Mouse (Mus musculus): ENCODE measurements around the gene Nyap2. TPM values are rescaled to one million over a fixed set of nuclear protein-coding genes. Genes with fewer than 3 reads are reported as not detected.
"Not testable (repeated sequence)": the region's sequence is repeated elsewhere in the genome, so short reads cannot be mapped to it uniquely, and the experiment has no call there.

Nyap2 gene
- total and polyA plus RNA-seq, 3 experiments: not detected

DNA sequence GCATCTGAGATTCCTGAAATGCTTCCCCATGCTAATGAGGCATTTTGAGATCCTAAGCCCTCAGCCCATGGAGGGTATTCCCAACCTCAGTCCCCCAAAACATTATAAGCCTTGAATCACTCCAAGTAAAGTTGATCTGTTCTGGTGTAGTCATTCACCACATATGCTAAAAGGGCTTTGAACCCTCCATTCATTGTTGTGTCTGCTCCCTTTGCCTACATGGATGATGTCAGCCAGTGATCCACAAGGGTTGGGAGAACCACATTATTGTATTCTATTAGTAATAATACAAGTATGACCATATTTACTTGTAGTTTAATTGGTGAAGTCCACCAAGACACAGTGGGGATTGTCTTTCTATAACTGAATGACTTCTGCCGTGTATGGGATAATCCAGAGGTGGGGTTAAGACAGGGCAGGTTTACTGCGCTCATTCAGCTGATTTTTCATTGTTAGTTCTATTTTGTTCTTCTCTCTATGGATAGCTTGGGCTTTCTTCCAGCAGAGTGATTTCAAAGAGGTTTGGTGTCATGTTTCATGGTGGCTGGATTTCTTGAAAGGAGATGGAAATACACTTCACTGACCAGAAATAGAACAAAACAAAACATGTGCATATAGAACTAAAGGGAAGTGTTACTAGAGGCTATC is 155.1 kb downstream of the Nyap2 start:
- no peaks in the 10 kb centered on the region for H3K9me3 ChIP-seq (replicated peaks; ENCODE audit: low read length)
- H3K36me3 ChIP-seq (replicated peaks in 1 of 2; ENCODE audit: control insufficient read depth in 1 of 2, insufficient read depth in 1 of 2, low read length in 1 of 2): no peaks in the 10 kb centered on the region
- no peaks in the 10 kb centered on the region; a peak in 1 of 4 replicates for H3K4me1 ChIP-seq (ENCODE audit: control insufficient read depth in 1 of 2, insufficient read depth in 2 of 2)
- TF ChIP-seq MAZ (IDR thresholded peaks at IDR 0.05; ENCODE audit: low read depth, low read length) (no peak), KAT2A (IDR thresholded peaks at IDR 0.05; ENCODE audit: insufficient replicate concordance, low read length) (no peak), JUND (conservative IDR thresholded peaks at IDR 0.05; ENCODE audit: low read depth, low read length) (no peak), ETS1 (conservative IDR thresholded peaks at IDR 0.05; ENCODE audit: low read depth, low read length) (no peak), ZMIZ1 (IDR thresholded peaks at IDR 0.05; ENCODE audit: low read depth, low read length) (no peak), ZKSCAN1 (IDR thresholded peaks at IDR 0.05; ENCODE audit: borderline replicate concordance, low read depth, low read length) (no peak), BHLHE40 (IDR thresholded peaks at IDR 0.05; ENCODE audit: low read depth, low read length) (no peak), ZC3H11A (IDR thresholded peaks at IDR 0.05; ENCODE audit: low read depth, low read length) (no peak), JUN (IDR thresholded peaks at IDR 0.05; ENCODE audit: insufficient read depth, low read depth, low read length) (no peak), TBP (conservative IDR thresholded peaks at IDR 0.05; ENCODE audit: low read depth, low read length) (no peak), SIN3A (IDR thresholded peaks at IDR 0.05; ENCODE audit: low read length) (no peak), UBTF (IDR thresholded peaks at IDR 0.05; ENCODE audit: low read depth, low read length) (no peak), GABPA (IDR thresholded peaks at IDR 0.05; ENCODE audit: insufficient replicate concordance, low read depth, low read length) (no peak), EP300 (IDR thresholded peaks at IDR 0.05; ENCODE audit: low read length) (no peak)
- H3K4me3 ChIP-seq (replicated peaks in 1 of 3; ENCODE audit: low read depth in 2 of 3, low read length in 2 of 3, poor library complexity in 1 of 3): no peak overlapping the region
- no peak overlapping the region for H3K27ac ChIP-seq (ENCODE audit: insufficient read depth, low read depth)
- in situ Hi-C loops (cut with MboI; ENCODE audit: low pct_ligation_motif_present, low pct_unique_long_range_greater_than_20kb, low sequenced_read_pairs) (no loop called here), dilution Hi-C loops (cut with MboI; ENCODE audit: extremely low pct_ligation_motif_present, extremely low pct_unique_long_range_greater_than_20kb, low sequenced_read_pairs) (no loop called here)
- DNase-seq (ENCODE audit: extremely low read depth): no peak
- no peaks in the 10 kb centered on the region for H3K27me3 ChIP-seq (replicated peaks)
- H3K4me2 ChIP-seq (ENCODE audit: insufficient read depth, low read depth, poor library complexity, severe bottlenecking): no peak overlapping the region
- no peaks in the 10 kb centered on the region for H3K79me2 ChIP-seq (replicated peaks; ENCODE audit: control insufficient read depth, extremely low read depth, insufficient read depth, poor library complexity, severe bottlenecking)
- H3K9ac ChIP-seq (ENCODE audit: insufficient read depth, low read depth): no peak overlapping the region

DNA sequence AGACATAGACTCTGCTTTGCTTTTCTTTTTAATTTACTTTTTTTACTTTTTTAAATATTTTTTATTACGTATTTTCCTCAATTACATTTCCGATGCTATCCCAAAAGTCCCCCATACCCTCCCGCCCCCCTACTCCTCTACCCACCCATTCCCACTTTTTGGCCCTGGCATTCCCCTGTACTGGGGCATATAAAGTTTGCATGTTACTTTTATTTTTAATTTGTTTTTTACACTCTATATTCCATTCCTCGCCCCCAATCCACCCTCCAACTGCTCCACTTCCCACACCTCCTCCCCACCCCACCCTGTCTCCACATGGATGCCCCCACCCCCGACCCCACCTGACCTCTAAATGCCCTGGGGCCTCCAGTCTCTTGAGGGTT is 155.6 kb downstream of the Nyap2 start:
- H3K27me3 ChIP-seq (replicated peaks); H3K4me3 ChIP-seq (replicated peaks in 1 of 3; ENCODE audit: low read depth in 2 of 3, low read length in 2 of 3, poor library complexity in 1 of 3); H3K79me2 ChIP-seq (replicated peaks; ENCODE audit: control insufficient read depth, extremely low read depth, insufficient read depth, poor library complexity, severe bottlenecking); H3K9ac ChIP-seq (ENCODE audit: insufficient read depth, low read depth); H3K27ac ChIP-seq (ENCODE audit: insufficient read depth, low read depth); H3K4me2 ChIP-seq (ENCODE audit: insufficient read depth, low read depth, poor library complexity, severe bottlenecking); dilution Hi-C loops (cut with MboI; ENCODE audit: extremely low pct_ligation_motif_present, extremely low pct_unique_long_range_greater_than_20kb, low sequenced_read_pairs); in situ Hi-C loops (cut with MboI; ENCODE audit: low pct_ligation_motif_present, low pct_unique_long_range_greater_than_20kb, low sequenced_read_pairs); H3K36me3 ChIP-seq (replicated peaks in 1 of 2; ENCODE audit: control insufficient read depth in 1 of 2, insufficient read depth in 1 of 2, low read length in 1 of 2); H3K9me3 ChIP-seq (replicated peaks; ENCODE audit: low read length); DNase-seq (ENCODE audit: extremely low read depth); H3K4me1 ChIP-seq (ENCODE audit: control insufficient read depth in 1 of 2, insufficient read depth in 2 of 2): not testable (repeated sequence)
